Mouse (Mus musculus) C2C12 (cell line): Measurements from ENCODE around the gene Rpl36a-ps1. TPM values are rescaled to one million over a fixed set of nuclear protein-coding genes. Genes with fewer than 3 reads are reported as not detected.

Experiments
- H3K27me3 ChIP-seq: one replicate; pipeline ENCODE4 v1.6.1; 2011; ENCODE audit not compliant: control insufficient read depth, insufficient read depth, insufficient read length
- H3K36me3 ChIP-seq: one replicate; pipeline ENCODE4 v1.6.1; 2011; ENCODE audit not compliant: control insufficient read depth, insufficient read depth
- H3K4me3 ChIP-seq: one replicate; pipeline ENCODE4 v1.5.1; 2011; ENCODE audit warnings: mild to moderate bottlenecking, control low read depth; ENCODE audit not compliant: poor library complexity, insufficient read depth, severe bottlenecking
- H3K79me2 ChIP-seq: one replicate; pipeline ENCODE4 v1.6.1; 2011; ENCODE audit not compliant: control insufficient read depth, insufficient read depth
- H3K79me3 ChIP-seq: one replicate; pipeline ENCODE4 v1.6.1; 2011; ENCODE audit warnings: low read depth, control low read depth
- H3ac ChIP-seq: one replicate; pipeline ENCODE3; 2011; ENCODE audit warnings: low read depth; ENCODE audit not compliant: control insufficient read depth, insufficient read length
- CEBPB ChIP-seq: IDR thresholded peaks from one replicate; pipeline ENCODE4 v1.6.1; 2011; ENCODE audit warnings: low read depth, mild to moderate bottlenecking, control low read depth, moderate library complexity
- CTCF ChIP-seq: IDR thresholded peaks from one replicate; pipeline ENCODE4 v1.5.1; 2011; ENCODE audit not compliant: control insufficient read depth, insufficient read depth, insufficient read length
- FOSL1 ChIP-seq: IDR thresholded peaks from one replicate; pipeline ENCODE4 v1.8.0; 2011; ENCODE audit warnings: mild to moderate bottlenecking, low read length; ENCODE audit not compliant: poor library complexity, insufficient read depth, severe bottlenecking
- MAX ChIP-seq: IDR thresholded peaks from one replicate; pipeline ENCODE4 v1.6.1; 2011; ENCODE audit warnings: mild to moderate bottlenecking, control low read depth
- MYOD1 ChIP-seq: IDR thresholded peaks from one replicate; pipeline ENCODE4 v1.6.1; 2011; ENCODE audit warnings: low read depth; ENCODE audit not compliant: control insufficient read depth, insufficient read length
- MYOG ChIP-seq: IDR thresholded peaks from one replicate; pipeline ENCODE4 v1.6.1; 2011; ENCODE audit not compliant: control insufficient read depth, insufficient read length; ENCODE audit errors: extremely low read depth
- USF1 ChIP-seq: IDR thresholded peaks from one replicate; pipeline ENCODE4 v1.6.1; 2011; ENCODE audit warnings: low read depth, mild to moderate bottlenecking, control low read depth, moderate library complexity
- polyA plus RNA-seq: library from polyadenylated mRNA; unstranded; fragments of >200 nt; fragmentation: generic; extraction: Trizol; gene quantifications from one replicate; pipeline ENCODE4 v1.2.1, GENCODE M21; 2012; ENCODE audit warnings: missing spikeins

Rpl36a-ps1 gene
- polyA plus RNA-seq, 1 experiment = 7.1 TPM

GRCm38 (mm10) chr14:98971921-98972320, 22.2 kb downstream of the Rpl36a-ps1 start:
- no peak overlapping the region for H3ac ChIP-seq
- H3K79me3 ChIP-seq = no peaks in the 10 kb centered on the region
- no peak for TF ChIP-seq USF1
- no peak for TF ChIP-seq CEBPB
- no peak for TF ChIP-seq FOSL1
- no peak for TF ChIP-seq CTCF
- no peak for TF ChIP-seq MYOD1
- no peak for TF ChIP-seq MAX
- no peak for TF ChIP-seq MYOG
- H3K4me3 ChIP-seq = no peak overlapping the region
- H3K79me2 ChIP-seq = no peaks in the 10 kb centered on the region
- no peaks in the 10 kb centered on the region for H3K27me3 ChIP-seq
- no peaks in the 10 kb centered on the region for H3K36me3 ChIP-seq

GRCm38 (mm10) chr14:98958978-98959658, 35.0 kb downstream of the Rpl36a-ps1 start:
- TF ChIP-seq MAX = no peak
- no peak for TF ChIP-seq USF1
- no peak for TF ChIP-seq FOSL1
- no peak for TF ChIP-seq CEBPB
- TF ChIP-seq CTCF = no peak
- no peak for TF ChIP-seq MYOG
- no peak for TF ChIP-seq MYOD1
- no peaks in the 10 kb centered on the region for H3K79me3 ChIP-seq
- H3ac ChIP-seq = no peak overlapping the region

GRCm38 (mm10) chr14:98956788-98957187, 37.3 kb downstream of the Rpl36a-ps1 start:
- H3ac ChIP-seq = no peak overlapping the region
- H3K27me3 ChIP-seq = no peaks in the 10 kb centered on the region
- no peaks in the 10 kb centered on the region for H3K36me3 ChIP-seq
- no peaks in the 10 kb centered on the region for H3K79me2 ChIP-seq
- H3K4me3 ChIP-seq = no peak overlapping the region
- TF ChIP-seq USF1 (no peak), CEBPB (no peak), FOSL1 (no peak), MAX (no peak), CTCF (no peak), MYOG (no peak), MYOD1 (no peak)
- H3K79me3 ChIP-seq = no peaks in the 10 kb centered on the region

More at GRCm38 (mm10) chr14:98958978-98959658, 35.0 kb downstream of the Rpl36a-ps1 start:
- H3K4me3 ChIP-seq = no peak overlapping the region
- H3K79me2 ChIP-seq = no peaks in the 10 kb centered on the region
- H3K27me3 ChIP-seq = no peaks in the 10 kb centered on the region
- no peaks in the 10 kb centered on the region for H3K36me3 ChIP-seq

- no peak overlapping the region for H3ac ChIP-seq
- H3K36me3 ChIP-seq = no peaks in the 10 kb centered on the region
- H3K79me2 ChIP-seq = no peaks in the 10 kb centered on the region
- no peaks in the 10 kb centered on the region for H3K27me3 ChIP-seq
- H3K4me3 ChIP-seq = no peak overlapping the region
- H3K79me3 ChIP-seq = no peaks in the 10 kb centered on the region
- TF ChIP-seq USF1 = no peak
- TF ChIP-seq FOSL1 = no peak
- no peak for TF ChIP-seq MAX
- no peak for TF ChIP-seq MYOD1
Observed at GRCm38 (mm10) chr14:98952441-98952840, 41.7 kb downstream of the Rpl36a-ps1 start.

- no peaks in the 10 kb centered on the region for H3K36me3 ChIP-seq
- H3ac ChIP-seq = no peak overlapping the region
- TF ChIP-seq CEBPB = no peak
- TF ChIP-seq MYOD1 = no peak
- TF ChIP-seq USF1 = no peak
- TF ChIP-seq MYOG = no peak
- no peak for TF ChIP-seq FOSL1
- TF ChIP-seq MAX = no peak
- TF ChIP-seq CTCF = no peak
- H3K79me2 ChIP-seq = no peaks in the 10 kb centered on the region
- no peaks in the 10 kb centered on the region for H3K27me3 ChIP-seq
- H3K4me3 ChIP-seq = no peak overlapping the region
- H3K79me3 ChIP-seq = no peaks in the 10 kb centered on the region
Observed at GRCm38 (mm10) chr14:98951626-98952290, 42.4 kb downstream of the Rpl36a-ps1 start.

Other genes with a start within 250 kb of the Rpl36a-ps1 start
- gene Mzt1, start 51.8 kb upstream of the Rpl36a-ps1 start, polyA plus RNA-seq = 9.7 TPM
- 10.5 TPM for gene Bora, start 51.9 kb upstream of the Rpl36a-ps1 start, polyA plus RNA-seq
- 2.5 TPM for gene Pibf1, start 105.1 kb upstream of the Rpl36a-ps1 start, polyA plus RNA-seq
- 19.3 TPM for gene Dis3, start 105.5 kb upstream of the Rpl36a-ps1 start, polyA plus RNA-seq